Mouse (Mus musculus) activated CD4-positive, CD25-positive, alpha-beta regulatory T cell, adult 4 months (primary cell): ENCODE measurements around the gene Fam189a1. TPM values are rescaled to one million over a fixed set of nuclear protein-coding genes. Genes with fewer than 3 reads are reported as not detected.

ENCODE experiments used
- ATAC-seq: one replicate; pipeline ENCODE4 v1.8.0; 2017
- polyA plus RNA-seq, 2 experiments: library from polyadenylated mRNA; unstranded; fragments of 100-300 nt; shearing (Covaris generic); gene quantifications; one replicate each; pipeline ENCODE4 v1.2.1; 2017

Fam189a1 gene
- polyA plus RNA-seq, 2 experiments from 2014 or later = not detected

DNA sequence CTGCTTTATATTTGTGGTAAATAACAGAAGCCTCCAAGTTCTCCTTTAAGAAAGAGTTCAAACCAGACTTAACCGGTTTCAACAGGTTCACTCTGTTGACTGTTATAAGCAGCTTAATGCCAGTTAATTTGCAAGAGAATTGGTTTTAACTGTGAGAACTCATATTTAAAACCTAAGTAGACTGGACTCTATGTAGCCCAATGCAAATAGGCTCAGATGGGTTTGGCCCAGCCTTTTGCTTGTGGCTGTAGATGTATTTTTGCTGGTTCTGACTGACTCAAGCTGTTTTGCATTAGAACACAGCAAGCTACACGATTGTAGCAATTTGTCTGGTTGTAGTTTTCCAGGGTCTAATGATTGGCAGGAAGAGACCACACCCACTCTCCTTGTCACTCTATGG, 440.1 kb downstream of the Fam189a1 start:
- no peak for ATAC-seq

DNA sequence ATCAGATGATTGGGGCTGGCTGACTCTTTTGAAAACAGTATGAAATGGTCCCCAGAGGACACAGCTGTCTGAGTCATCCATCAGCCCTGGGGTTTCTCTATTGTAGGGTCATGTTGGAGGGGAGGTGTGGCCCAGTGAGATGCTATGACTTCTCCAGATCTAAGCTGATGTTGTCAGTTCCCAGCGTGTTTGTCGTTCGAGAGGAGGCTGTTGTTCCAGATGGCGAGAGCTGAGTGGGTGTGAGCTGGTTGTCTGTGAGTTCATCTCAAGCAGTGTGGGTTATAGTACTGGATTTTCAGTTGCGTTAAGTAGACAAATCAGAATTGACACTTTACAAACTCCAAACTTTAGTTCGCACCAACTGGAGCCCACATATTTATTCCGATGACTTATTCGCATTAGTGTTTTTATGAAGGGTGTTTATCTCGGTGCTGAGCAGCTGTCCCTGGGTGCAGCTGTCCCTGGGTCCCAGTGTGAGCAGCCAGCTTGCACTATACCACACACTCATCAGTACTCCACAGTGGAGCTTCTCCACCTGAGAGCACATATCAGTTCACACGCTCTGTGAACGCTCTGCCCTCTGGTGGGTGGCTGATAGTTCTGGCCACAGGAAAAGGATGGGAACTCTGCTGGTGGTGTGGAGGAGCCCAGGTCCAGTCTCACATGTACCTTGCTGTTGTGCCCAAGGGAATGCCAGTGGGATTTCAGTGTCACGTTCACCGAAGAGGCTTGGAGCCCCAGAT, 446.7 kb downstream of the Fam189a1 start:
- no peak for ATAC-seq

GRCm38 (mm10) chr7:64708176-64708575, 448.2 kb downstream of the Fam189a1 start:
- ATAC-seq = no peak
